Mouse (Mus musculus): ENCODE measurements around the gene Esr2.

The Esr2 gene

DNA sequence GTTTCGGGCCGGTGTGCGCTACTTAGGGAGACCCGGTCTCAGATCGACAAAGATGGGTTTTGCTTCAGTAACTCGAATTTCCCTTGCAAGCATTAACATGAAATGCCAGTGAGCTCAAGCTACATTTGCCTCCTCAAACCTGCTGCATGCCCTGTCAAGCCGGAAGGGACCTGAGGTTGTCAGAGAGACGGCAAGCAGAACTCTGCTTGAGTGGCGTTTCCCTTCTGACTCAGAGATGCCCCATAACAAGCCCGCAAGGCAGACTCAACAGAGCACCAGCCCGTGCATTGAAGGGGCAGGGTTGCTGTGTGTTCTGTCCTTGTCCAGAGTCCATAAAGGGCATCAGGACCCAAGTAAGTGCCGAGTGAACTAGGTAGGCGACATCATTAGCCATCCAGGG, 90.0 kb downstream of the Esr2 start:
- peak; percentile 36 to 42 for DNase-seq (ENCODE audit: low read depth in 2 of 2, low spot score in 2 of 2)

DNA sequence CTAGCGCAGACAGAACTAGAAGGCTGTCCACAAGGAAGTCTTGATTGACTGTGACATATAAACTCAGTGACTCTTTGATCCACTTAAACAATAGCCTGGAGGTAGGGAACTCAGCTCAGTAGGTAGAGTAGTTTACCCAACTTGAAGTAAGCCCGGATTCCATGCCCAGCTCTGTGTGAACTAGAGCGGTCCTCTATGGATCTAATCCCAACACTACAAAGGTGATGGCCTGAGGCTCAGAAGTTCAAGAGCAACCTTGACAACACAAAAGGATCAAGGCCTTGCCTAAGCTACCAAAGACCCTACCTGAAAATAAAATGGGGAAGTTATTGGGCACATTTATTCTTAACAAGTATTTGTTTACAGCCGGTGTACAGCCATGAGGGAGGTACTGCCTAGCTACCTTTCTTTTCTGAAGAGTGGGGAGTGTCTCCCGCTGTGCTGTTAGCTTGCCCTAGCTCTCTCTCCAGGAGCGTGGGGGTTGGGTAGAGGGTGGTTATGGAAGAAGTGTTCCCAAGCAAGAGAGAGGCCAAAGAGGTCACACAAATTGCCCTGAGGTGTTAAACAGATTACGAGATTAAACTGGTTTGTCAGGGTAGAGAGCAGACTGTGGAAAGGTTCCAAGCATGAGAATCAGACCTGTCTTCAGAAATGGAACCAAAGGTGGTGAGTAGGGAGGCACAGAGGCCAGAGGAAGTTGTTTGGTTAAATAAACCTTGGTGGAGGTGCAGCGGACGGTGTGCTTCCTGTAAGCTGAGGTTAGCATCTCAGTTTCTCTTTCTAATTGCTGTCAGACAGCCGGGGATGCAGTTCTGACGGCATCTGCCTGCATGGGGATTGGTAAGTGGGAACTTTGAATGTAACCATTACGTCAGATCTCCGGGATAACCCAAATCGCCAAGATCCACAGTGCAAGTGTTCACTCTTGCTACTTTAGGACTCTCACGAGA, 90.8 kb downstream of the Esr2 start:
- DNase-seq (ENCODE audit: low read depth in 2 of 2, low spot score in 2 of 2), result peak; percentile 35 to 44

DNA sequence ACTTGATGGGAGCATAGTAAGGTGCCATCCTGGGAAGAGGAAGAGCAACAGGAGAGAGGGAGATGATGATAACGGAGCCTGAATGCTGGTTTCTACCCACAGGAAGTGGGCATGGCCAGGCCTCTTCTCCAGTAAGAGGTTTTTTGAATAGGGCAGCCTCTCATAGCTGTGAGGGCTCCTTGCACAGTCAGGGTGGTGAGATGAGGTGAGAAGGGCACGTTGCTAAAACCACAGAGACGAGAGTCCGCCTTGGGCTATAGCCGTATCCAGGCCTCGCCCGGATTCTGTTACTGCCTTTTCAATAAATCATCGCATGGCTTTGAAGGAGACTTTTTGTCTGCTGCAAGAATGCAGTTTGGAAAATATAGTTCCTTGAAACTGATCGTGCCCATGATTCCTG, 92.0 kb downstream of the Esr2 start:
- DNase-seq (ENCODE audit: low read depth in 2 of 2, low spot score in 2 of 2), result no peak

DNA sequence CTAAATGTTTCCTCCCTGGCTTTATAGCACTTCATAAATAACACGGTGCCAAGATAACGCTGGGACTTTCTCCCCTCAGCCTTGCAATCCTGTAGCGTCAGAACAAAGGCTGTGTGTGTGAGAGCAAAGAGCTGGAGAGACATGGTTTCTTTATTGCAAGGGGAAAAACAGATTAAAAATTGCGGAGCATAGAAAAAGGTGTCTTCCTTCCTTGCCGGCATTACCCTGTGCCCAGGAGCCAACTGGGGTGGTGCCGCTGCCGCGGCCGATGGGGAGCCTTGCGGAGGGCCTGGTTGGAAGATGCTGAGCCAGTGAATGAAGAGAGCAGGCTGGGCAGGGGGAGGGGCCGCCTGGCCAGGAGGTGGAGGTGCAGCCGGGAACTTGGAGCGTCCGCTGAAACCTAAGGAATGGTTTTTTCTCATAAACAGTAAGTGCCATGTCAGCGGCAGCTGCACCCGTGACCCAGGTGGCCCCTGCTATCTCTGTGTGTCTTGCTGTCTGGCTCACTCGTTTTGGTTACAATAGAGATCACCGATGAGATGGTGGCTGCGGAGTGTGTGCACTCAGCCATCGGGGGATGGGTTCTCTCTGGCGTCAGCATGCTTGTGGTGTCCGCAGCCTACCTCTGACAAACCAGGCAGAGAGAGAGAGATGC, 95.4 kb downstream of the Esr2 start:
- DNase-seq (ENCODE audit: low read depth in 2 of 2, low spot score in 2 of 2), result no peak

DNA sequence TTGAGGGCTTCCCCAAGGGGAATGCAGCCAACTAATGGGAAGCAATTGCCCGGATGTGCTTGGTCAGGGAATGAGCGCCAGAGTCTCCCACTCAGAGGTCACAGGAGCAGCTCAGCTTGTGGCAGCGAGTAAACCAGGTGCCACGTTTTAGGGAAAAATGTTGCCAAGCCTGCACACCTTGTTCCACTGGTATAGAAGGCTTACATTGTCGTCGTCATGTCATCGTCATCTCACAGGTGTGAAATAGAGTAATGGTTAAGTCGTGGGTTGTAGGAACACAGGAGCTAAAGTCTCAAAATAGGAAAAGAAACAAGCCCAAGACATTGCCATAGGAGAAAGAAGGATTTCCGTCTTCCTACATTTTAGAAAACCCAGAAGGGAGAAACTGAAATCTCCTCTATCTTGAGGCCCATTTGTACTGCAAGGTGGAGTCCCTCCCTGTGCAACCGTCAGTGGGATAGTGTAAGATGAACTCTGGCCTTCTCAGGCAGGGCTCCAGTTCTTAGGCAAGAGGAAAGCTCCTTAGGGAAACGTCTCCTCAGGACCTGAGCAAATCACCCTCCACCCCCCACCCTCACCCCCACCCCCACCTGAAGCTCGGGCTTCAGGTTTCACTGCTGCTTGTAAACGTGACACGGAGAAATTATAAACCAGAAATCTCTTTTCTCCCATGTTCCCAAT, 96.0 kb downstream of the Esr2 start:
- no peak for DNase-seq (ENCODE audit: low read depth in 2 of 2, low spot score in 2 of 2)

DNA sequence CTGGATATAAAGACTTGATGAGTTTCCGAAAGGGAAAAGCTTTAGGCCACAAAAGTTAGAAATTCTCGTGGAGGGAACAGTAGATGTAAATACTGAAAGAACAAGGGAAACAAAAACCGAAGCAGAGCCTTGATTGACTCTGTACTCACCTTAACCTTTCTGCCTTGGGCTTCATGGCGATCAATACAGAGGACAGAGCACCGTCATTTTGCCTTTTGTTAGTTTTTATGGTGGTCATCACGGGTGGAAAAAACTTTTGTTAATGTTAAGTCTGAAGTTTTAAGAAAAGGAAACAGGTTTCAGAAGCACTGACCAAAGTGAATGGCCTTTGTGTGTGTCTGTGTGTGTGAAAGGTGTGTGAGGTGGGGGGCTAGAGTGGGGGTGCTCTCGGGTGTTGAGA, 103.1 kb downstream of the Esr2 start:
- no peak for DNase-seq (ENCODE audit: low read depth in 2 of 2, low spot score in 2 of 2)

DNA sequence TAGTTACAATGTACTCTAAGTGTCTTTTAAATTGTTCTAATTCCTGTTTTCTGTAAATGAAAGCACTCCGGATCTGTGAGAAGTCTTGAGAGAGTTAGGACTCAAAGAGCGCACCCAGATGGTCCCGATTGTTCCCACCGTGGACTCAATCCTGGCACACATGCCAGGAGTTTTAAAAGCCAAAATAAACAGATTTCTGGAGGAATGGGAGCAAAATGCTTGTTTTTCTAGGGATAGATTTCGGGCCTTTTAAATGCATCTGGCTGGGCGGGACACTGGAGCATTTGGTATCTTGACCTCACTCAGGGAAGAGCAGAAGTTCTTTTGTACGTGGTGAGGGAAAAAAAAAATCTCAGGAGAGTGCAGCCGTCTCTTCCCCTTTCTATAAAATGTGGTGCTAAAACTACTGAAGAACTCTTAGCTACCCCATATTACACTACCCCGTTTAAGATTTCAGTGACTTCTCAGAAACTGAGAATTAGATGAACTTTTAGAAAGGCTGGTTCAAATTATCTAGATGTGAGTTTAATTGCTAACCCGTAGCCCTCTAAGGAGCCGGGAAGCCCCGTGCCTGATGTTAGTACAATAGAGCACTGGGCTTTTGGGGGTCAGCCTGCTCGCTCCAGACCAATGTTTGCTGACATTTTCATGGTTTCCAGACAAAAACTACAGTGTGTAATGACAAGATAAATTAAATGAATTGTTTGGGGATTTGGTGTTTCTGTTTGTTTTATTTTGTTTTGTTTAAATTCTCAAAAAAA, 103.8 kb downstream of the Esr2 start:
- no peak for DNase-seq (ENCODE audit: low read depth in 2 of 2, low spot score in 2 of 2)

DNA sequence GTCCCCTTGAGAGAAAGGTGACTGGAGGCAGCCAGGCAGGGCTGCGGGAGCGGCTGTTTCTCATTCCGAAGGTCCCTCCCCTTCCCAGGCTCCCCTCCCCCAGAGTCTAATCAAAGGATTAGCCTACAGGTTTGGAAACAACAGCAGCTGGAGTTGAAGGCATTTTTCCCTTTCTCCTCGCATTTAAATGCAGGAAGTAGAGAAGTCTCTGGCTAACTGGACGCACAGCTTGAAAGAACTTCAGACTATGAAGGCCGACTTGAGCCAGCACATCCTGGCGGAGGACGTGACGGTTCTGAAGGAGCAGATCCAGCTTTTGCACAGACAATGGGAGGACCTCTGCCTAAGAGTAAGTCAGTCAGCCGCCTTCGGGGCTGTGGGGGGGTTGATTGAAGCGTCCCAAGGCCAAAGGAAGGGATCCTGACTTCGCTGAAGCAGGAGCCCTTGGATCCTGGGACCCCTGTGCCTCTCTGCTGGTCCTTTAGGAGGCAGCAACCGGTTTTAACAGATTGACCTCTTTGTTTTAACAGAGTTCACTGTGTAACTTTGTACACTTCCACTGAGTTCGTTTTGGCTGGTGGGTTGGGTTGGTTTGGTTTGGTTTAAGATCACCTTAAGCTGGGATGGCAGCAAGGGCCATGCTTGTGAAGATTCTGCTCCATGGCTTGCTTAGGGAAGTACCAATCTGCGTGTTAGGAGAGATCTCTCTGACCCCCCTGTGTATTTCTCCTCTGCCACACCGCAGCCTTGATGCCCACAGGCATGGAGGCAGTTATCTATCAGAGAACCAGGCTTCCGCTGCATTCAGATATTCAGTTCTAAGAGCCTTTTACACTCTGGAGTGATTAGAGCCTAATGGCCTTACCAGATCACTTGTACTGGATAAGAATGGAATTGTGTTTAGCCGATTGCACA, 104.9 kb downstream of the Esr2 start:
- DNase-seq (ENCODE audit: low read depth in 2 of 2, low spot score in 2 of 2), result no peak
